Mouse (Mus musculus) adrenal gland, adult 2 months (tissue): Measurements from ENCODE around the gene Gm6657. TPM values are rescaled to one million over a fixed set of nuclear protein-coding genes. Genes with fewer than 3 reads are reported as not detected.

Source experiments
- polyA plus RNA-seq: library from polyadenylated mRNA; depleted of rRNA; stranded (reverse); fragments of >200 nt; gene quantifications from 2 replicates; pipeline ENCODE4 v1.2.3, GENCODE M21; 2012; rRNA removed
- total RNA-seq, 2 experiments: library from RNA; stranded (reverse); gene quantifications; 2 replicates each; pipeline ENCODE4 v1.2.3; 2021

The Gm6657 gene
- total and polyA plus RNA-seq, 3 experiments: not detected

Other genes starting within 250 kb of the Gm6657 start
- 10 to 100 TPM; 28.1 to 30.4 TPM for gene Gphn, start 32.1 kb downstream of the Gm6657 start, total RNA-seq
- 22.8 and 30.6 TPM in 2 replicates for gene Gphn, start 32.1 kb downstream of the Gm6657 start, polyA plus RNA-seq